In genomic region chr11:19219476-19219875, GRCm38 (mm10) we compare ENCODE assay signal across 21 mouse cellular contexts.
A peak's percentile ranks its signal among the peaks of the same experiment; 100 is the strongest.
DNase-seq lines count a peak whose midpoint lies in the region; ATAC-seq and TF ChIP-seq lines count a peak whose summit lies in the region.
"Had no signal": no experiment of that assay in that cellular context is flagged by ENCODE, and none has a peak within 500 bp of the region (broad histone marks: within the 10 kb centered on the region; RNA-seq: fewer than 3 reads in every experiment).

No protein-coding gene starts in this region.

- H3K27ac ChIP-seq in hindbrain, postnatal 0 days, result no peak overlapping the region
- no peak overlapping the region for H3K27ac ChIP-seq in hindbrain, embryonic 12.5 days
- H3K27ac ChIP-seq in midbrain, embryonic 11.5 days (ENCODE audit: low read depth, low read length), result no peak overlapping the region
- H3K27ac ChIP-seq in midbrain, embryonic 15.5 days, result no peak overlapping the region
- H3K27ac ChIP-seq: embryonic facial prominence, embryonic 12.5 days; embryonic facial prominence, embryonic 15.5 days; forebrain, embryonic 10.5 days; forebrain, embryonic 12.5 days had no signal

- no peak for TF ChIP-seq CTCF in hindbrain, postnatal 0 days (IDR thresholded peaks at IDR 0.05; ENCODE audit: low read depth)

- no peak overlapping the region for H3K4me3 ChIP-seq in hindbrain, postnatal 0 days (ENCODE audit: low read length)
- no peak overlapping the region for H3K4me3 ChIP-seq in hindbrain, embryonic 12.5 days
- no peak overlapping the region for H3K4me3 ChIP-seq in midbrain, embryonic 11.5 days (ENCODE audit: low read depth, low read length)
- H3K4me3 ChIP-seq in midbrain, embryonic 15.5 days, result no peak overlapping the region
- H3K4me3 ChIP-seq: embryonic facial prominence, embryonic 12.5 days; embryonic facial prominence, embryonic 15.5 days; erythroblast, embryonic 14.5 days; forebrain, embryonic 10.5 days; forebrain, embryonic 12.5 days had no signal

- ATAC-seq in hindbrain, postnatal 0 days, result 0 out of 2 replicates have a peak, but pooled peaks have one; percentile 15
- ATAC-seq in hindbrain, embryonic 12.5 days (ENCODE audit: low FRiP score), result no peak
- no peak for ATAC-seq in midbrain, embryonic 11.5 days (ENCODE audit: low FRiP score)
- ATAC-seq in midbrain, embryonic 15.5 days (replicated peaks), result no peak
- ATAC-seq: forebrain, embryonic 14.5 days; forebrain, embryonic 16.5 days had no signal

- no peak overlapping the region for H3K9ac ChIP-seq in hindbrain, postnatal 0 days (replicated peaks; ENCODE audit: low read length)
- no peak overlapping the region for H3K9ac ChIP-seq in hindbrain, embryonic 12.5 days
- no peak overlapping the region for H3K9ac ChIP-seq in midbrain, embryonic 11.5 days (ENCODE audit: low read length)
- H3K9ac ChIP-seq in midbrain, embryonic 15.5 days, result no peak overlapping the region
- H3K9ac ChIP-seq: embryonic facial prominence, embryonic 12.5 days; embryonic facial prominence, embryonic 15.5 days; forebrain, embryonic 12.5 days had no signal

- DNase-seq in cerebellum, postnatal 14 days, result peak; percentile 37
- no peak for DNase-seq in cerebellum, adult 11 months
- DNase-seq in hindbrain, postnatal 0 days (ENCODE audit: low spot score), result peak; percentile 56
- peak; percentile 56 for DNase-seq in midbrain, embryonic 11.5 days (ENCODE audit: low spot score, missing footprints)
- DNase-seq: adrenal gland, adult 2 months; adrenal gland, postnatal 10 days; adrenal gland, postnatal 25 days; cerebellum, adult 18-20 months; cerebellum, adult 8-10 months; cerebellum, adult 9-11 months; cerebellum, postnatal 36 days; embryo, embryonic 11 days had no signal

- no peaks in the 10 kb centered on the region for H3K9me3 ChIP-seq in hindbrain, postnatal 0 days (ENCODE audit: low read length)
- H3K9me3 ChIP-seq in hindbrain, embryonic 12.5 days (replicated peaks), result no peaks in the 10 kb centered on the region
- H3K9me3 ChIP-seq in midbrain, embryonic 11.5 days (ENCODE audit: control insufficient read depth, low read length), result no peaks in the 10 kb centered on the region
- H3K9me3 ChIP-seq in midbrain, embryonic 15.5 days, result no peaks in the 10 kb centered on the region
- H3K9me3 ChIP-seq: embryonic facial prominence, embryonic 12.5 days; embryonic facial prominence, embryonic 15.5 days; forebrain, embryonic 10.5 days; forebrain, embryonic 12.5 days had no signal

- H3K36me3 ChIP-seq in hindbrain, postnatal 0 days (ENCODE audit: insufficient read depth, low read length), result no peaks in the 10 kb centered on the region
- no peaks in the 10 kb centered on the region for H3K36me3 ChIP-seq in hindbrain, embryonic 12.5 days
- no peaks in the 10 kb centered on the region for H3K36me3 ChIP-seq in midbrain, embryonic 11.5 days (ENCODE audit: control insufficient read depth, insufficient read depth, low read length)
- no peaks in the 10 kb centered on the region for H3K36me3 ChIP-seq in midbrain, embryonic 15.5 days (replicated peaks)
- H3K36me3 ChIP-seq: embryonic facial prominence, embryonic 12.5 days; embryonic facial prominence, embryonic 15.5 days; forebrain, embryonic 10.5 days; forebrain, embryonic 12.5 days had no signal

- 45% methylated on average over 3 of the region's 3 CpGs for WGBS in hindbrain, postnatal 0 days
- WGBS in hindbrain, embryonic 12.5 days, result 66% methylated on average over 3 of the region's 3 CpGs
- WGBS in midbrain, embryonic 11.5 days, result 84% methylated on average over 3 of the region's 3 CpGs
- WGBS in midbrain, embryonic 15.5 days, result 83% methylated on average over 3 of the region's 3 CpGs

- no peak overlapping the region for H3K4me2 ChIP-seq in hindbrain, postnatal 0 days (ENCODE audit: low read depth, low read length)
- H3K4me2 ChIP-seq in hindbrain, embryonic 12.5 days (replicated peaks), result no peak overlapping the region
- no peak overlapping the region for H3K4me2 ChIP-seq in midbrain, embryonic 11.5 days
- H3K4me2 ChIP-seq in midbrain, embryonic 15.5 days, result no peak overlapping the region
- H3K4me2 ChIP-seq: embryonic facial prominence, embryonic 12.5 days; embryonic facial prominence, embryonic 15.5 days; forebrain, embryonic 12.5 days had no signal

- H3K4me1 ChIP-seq in hindbrain, postnatal 0 days (ENCODE audit: insufficient read depth, low read length), result no peaks in the 10 kb centered on the region
- H3K4me1 ChIP-seq in hindbrain, embryonic 12.5 days, result no peaks in the 10 kb centered on the region
- H3K4me1 ChIP-seq in midbrain, embryonic 11.5 days (ENCODE audit: control insufficient read depth, insufficient read depth, low read length), result no peaks in the 10 kb centered on the region
- H3K4me1 ChIP-seq in midbrain, embryonic 15.5 days, result no peaks in the 10 kb centered on the region
- H3K4me1 ChIP-seq: forebrain, embryonic 12.5 days had no signal

- H3K27me3 ChIP-seq in hindbrain, postnatal 0 days (ENCODE audit: insufficient read depth, low read length), result no peaks in the 10 kb centered on the region
- H3K27me3 ChIP-seq in hindbrain, embryonic 12.5 days, result no peaks in the 10 kb centered on the region
- no peaks in the 10 kb centered on the region for H3K27me3 ChIP-seq in midbrain, embryonic 11.5 days (ENCODE audit: control insufficient read depth, insufficient read depth, low read length)
- H3K27me3 ChIP-seq in midbrain, embryonic 15.5 days (replicated peaks), result no peaks in the 10 kb centered on the region
- H3K27me3 ChIP-seq: embryonic facial prominence, embryonic 12.5 days; embryonic facial prominence, embryonic 15.5 days had no signal
